Mouse (Mus musculus) thymus, postnatal 25 days (tissue): ENCODE measurements around the gene Cbx7.

Experiments used
- DNase-seq: peaks from one replicate; pipeline ENCODE4 v3.0.0; 2022

Cbx7 gene

GRCm38 (mm10) chr15:79970940-79971339 is at the start of gene Cbx7:
Gene Cbx7, minus strand, starts transcription at chr15:79971119.
- DNase-seq, result no peak

DNA sequence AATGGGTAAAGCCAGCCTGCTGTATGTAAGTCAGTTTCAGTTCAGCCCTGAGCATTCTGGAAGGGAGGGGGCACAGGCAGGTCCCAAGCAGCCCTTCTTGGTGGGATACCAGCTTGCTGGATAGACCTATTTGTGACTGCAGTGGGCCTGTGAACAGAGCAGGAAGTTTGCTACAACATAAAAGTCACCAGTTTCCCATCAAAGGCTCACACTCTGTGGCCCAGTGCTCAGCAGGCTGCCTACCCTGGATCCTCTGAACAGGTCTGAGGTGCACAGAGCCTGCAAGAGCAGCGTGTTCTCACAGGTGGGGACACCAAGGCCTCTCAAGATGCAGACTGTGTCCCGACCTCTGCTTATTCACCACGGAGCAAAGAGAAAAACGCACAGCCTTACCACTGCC is 49.6 kb upstream of the Cbx7 start:
- DNase-seq, result peak; percentile 54

GRCm38 (mm10) chr15:80019625-80020024 is 48.7 kb upstream of the Cbx7 start:
- no peak for DNase-seq

DNA sequence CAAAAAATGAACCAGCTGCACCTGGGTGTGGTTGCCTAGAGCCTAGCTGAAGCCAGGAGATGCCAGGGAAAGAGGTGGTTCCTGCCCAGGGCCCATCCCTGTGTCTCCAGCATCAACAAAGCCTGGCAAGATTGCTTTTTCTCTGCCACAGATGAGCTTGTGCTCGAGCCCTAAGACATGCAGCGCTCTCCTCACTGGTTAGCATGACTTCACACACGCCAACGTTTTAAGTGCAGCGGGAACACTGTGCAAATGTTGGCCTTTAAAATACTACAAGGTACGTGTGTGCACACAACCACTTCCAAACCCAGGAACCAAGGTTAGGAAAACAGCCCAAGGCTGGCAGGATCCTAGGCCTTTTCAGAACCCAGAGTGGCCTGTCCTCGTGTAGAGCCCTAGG is 48.3 kb upstream of the Cbx7 start:
- DNase-seq, result no peak

DNA sequence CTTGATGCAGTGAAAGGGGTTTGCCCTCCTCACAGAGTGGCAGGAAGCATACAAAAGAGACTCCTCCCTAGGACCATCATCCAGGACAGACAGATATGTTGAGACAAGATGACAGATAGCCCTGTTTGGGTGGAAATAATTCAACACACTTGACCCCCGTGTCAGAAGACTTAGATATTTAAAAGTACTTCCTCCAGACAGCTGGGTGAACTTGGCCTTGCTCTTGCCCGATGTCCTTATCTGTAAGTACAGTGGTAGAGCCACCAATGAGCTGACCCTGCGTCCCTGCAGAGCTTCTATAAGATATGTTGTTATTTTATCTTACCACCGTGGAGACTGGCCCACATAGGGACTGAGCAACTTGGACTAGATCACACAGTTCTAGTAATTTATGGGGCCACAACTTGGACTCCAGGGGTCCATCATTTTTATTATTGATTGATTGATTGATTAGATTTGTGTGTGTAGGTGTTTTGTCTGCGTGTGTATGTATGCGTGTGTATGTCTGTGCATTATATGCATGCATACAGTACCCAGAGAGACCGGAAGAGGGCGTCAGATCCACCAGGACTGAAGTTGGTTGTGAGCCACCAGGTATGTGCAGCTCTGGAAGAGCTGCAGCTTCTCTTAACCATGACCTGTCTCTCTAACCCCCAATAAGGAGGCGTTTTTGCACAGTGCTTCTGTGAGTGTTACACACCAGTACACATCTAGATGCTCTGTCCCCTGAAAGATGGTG is 45.8 kb upstream of the Cbx7 start:
- no peak for DNase-seq

DNA sequence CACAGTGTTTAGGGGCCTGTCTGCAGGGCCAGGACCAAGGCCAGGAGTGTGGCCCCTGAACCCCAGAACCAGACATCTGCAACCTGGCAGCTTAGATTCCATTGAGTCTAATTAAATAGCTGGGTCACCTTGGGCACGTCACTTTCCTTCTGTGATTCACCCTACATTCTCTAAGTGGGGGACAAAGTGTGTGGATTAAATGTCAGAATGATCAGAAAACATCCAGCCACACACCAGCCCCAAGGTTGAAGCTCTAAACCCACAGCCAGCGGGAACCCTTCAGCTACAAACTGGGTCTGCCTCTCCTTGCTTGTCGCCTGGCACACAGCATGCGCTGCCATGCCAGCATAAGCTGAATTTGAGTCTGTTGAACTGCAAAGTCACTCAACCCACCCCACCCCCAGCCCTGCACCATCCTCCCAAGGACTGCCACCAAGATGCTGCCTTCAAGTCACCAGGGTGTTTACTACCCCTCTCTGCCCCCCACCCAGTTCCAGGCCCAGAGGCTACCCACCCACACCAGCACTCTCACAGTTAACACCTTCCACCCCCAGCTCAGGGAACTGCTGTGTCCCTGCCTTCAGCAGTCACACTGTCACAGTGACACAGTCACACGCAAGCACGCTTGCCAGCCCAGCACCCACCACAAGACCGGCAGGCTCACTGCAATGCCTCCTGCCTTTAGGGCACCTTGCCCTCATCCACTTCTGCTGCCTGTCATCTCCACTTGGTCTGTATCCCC is 44.5 kb upstream of the Cbx7 start:
- no peak for DNase-seq

DNA sequence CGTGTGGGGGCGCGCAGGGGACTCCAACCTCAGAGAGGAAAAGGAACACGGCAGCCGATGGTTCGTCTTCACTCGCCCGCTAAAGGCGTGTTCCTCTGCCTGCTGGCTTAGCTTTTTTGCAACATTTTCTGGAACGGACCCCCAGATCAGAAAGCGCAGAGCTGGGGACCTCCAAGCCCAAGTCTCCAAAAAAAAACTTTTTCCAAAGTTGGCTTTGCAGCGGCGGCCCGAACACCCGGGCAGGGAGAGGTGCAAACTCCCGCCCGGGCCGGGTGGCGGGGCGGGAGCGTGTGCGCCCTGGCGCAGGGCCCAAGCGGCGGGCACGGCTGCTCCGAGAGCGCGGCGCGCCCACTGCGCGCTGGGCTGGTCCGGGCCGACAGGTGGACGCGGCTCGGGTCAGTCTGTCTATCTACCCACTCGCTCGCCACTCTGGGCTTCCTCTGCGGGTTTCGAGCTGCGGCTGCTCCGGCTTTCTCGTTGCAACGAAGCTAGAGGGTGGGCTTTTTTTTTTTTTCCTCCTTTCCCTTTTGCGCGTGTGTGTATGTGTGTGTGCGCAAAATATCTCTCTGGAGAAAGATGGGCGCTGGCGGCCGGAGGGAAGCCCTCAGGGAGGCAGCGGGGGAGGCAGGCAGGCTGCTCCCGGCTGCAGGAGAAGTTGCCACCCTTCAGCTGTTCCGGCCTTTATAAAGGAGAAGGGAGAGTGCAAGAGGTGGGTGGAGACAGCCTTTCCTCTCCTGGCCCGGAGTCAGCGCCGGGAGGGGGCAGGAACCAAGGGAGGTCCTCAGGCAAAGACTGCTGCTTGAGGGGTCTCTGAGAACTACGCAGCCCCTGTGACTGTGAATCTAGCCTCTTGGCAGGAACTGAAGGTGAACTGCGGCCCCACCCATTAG is 43.6 kb upstream of the Cbx7 start, which contains the start of gene Pdgfb:
TSS of gene Pdgfb (minus strand) at position 657 of the 890 bp plus-strand sequence.
- DNase-seq, result peak; percentile 57

DNA sequence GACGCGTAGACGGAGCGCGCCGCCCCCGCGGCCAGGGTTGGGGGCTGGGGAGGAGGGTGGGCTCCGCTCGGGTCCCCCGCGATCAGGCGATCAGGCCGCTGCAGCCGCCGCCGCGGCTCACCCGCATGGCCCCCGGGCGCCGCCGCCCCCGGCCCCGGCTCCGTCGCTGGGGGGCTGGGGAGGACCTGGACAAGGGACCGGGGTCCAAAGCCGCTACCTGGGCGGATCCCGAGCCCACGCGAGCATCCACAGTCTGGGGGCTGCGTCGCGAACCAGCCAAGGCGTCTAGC is 43.1 kb upstream of the Cbx7 start:
- DNase-seq, result no peak

DNA sequence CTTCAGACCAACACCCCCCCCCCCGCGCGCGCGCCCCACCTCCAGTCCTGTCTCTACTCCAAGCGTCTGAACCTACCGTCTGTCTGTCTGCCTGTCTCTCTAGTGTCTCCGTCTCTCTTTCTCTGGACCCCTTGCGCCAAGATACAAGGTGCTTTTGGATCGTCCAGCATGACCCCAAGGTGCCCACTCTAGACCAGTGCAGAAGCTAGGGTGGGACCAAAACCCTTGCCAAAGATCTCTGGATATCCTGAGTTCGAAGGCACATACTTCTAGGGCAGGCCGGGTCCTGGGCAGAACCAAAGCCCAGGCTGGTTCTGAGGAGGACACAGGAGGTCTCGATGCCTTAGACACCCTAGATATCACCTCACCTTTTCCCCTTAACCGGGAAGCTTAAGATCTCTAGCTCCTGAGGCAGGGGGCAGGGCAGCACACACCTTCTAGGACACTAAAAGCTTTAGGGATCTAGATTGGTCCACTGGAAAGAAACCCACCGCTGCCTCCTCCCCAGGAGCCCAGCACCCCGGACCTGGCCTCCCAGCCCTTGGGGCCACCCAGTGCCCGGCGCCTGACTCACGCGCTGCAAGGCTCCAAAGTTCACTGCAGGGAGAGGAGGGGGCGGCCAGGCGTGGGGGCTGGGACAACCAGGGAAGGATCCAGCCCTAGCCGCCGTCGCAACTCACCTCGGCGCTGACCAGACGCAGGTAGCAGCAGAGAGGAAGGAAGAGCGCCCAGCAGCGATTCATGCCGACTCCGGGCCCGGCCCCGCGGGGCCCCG is 42.5 kb upstream of the Cbx7 start:
- no peak for DNase-seq

DNA sequence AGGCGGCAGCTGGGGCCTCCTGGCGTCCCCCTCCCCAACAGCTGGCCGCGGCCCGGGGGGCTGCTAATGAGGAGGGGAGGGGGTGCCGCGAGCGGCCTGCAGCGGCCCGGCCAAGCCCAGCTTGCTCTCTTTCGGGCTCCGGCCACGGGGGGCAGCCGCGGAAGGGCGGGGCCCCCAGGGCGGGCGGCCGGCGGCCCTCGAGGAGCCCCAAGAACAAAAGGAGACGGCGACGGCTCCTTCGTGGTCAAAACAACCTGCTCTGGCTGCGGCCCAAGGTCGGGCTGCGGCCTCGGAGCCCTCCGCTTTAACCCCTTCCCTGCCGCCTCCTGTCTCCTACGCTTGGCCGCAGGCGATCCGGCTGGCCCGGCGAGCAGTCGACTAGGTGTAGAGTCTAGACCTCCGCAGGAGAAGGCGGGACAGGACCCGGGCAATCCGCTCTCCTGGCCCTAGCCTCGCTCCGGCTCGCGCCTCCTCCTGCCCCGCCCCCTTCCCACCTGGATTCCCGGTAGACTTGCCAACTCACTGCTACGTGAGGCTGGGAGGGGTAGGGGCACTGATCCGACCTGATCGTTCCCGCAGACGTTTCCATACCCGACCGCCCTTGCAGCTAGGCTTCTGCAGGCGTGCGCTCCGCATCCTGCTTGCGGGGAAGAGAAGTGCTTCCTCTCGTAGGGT is 41.7 kb upstream of the Cbx7 start:
- peak; percentile 31 for DNase-seq

- peak; percentile 52 for DNase-seq
These were observed 41.0 kb upstream of the Cbx7 start for GRCm38 (mm10) chr15:80011778-80012526.

GRCm38 (mm10) chr15:80011194-80011593 is 40.3 kb upstream of the Cbx7 start:
- DNase-seq, result no peak

DNA sequence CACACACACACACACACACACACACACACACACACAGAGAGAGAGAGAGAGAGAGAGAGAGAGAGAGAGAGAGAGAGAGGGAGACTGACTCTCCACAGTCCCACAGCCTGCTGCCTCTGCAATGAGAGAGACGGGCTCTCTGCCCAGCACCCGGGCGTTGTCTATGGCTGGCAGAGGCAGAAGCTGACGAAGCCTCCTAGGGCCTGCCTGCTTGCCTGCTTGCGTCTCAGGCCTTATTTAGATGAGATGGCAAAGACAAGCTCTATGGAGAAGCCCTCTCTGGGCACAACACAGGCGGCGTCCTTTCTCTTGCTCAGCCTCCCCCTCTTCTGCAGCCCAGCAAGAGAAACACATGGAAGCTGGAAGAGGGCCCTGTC is 39.3 kb upstream of the Cbx7 start:
- DNase-seq, result no peak

DNA sequence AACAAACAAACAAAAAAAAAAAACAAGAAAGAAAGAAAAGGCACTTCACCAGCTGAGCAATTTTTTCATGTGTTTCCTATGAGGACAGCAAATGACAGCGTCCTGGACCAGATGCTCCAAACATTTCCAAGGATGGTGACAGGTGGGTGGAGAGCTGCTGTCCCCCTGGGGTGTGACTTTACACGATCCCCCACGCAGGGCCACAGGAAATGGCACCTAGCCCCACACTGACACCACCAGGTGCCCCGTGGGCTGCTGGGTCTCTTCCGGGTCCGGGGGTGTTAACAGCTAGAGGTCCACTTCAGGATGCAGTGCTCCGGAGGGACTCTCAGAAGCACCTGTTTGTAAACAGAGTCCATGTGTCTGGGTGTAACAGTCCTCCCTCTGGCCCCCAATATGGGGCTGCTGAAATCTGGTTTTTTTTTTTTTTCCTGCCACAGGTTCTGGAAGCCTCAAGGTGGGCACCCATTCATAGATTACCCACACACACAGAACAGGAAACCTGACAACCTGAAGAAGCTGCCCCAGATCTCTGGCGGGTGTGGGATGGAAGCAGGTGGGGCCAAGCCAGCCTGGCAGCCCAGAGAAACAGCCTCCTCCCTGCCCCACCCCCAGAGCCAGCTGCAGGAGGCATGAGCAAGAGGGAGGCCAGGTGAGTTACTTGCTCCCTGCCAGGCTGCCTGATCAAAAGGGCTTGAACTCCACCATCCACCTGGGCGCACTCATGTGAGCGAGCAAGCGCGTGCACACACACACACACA is 38.7 kb upstream of the Cbx7 start:
- DNase-seq, result peak; percentile 84

DNA sequence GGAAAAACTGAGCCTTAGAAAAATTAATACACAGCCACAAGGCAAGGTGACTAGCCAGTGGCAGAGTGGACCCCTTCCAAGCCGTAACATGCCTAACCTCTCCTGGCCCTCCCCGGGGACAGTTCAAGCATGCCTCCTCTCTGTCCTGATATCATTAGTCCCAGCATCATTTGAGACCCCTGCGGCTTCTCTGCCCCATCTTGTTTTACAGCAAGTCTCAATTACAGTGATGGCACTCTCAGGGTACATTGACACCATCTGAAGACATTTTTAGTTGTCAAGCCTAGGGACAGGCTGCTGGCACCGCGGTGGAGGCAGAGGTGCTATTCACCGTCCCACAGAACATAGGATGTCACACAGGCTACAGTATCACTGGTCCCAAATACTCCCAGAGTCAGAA is 37.5 kb upstream of the Cbx7 start:
- DNase-seq, result no peak

- DNase-seq, result no peak
These were observed 35.2 kb upstream of the Cbx7 start for GRCm38 (mm10) chr15:80006156-80006555.

- no peak for DNase-seq
These were observed 34.5 kb upstream of the Cbx7 start for GRCm38 (mm10) chr15:80005436-80005835.

DNA sequence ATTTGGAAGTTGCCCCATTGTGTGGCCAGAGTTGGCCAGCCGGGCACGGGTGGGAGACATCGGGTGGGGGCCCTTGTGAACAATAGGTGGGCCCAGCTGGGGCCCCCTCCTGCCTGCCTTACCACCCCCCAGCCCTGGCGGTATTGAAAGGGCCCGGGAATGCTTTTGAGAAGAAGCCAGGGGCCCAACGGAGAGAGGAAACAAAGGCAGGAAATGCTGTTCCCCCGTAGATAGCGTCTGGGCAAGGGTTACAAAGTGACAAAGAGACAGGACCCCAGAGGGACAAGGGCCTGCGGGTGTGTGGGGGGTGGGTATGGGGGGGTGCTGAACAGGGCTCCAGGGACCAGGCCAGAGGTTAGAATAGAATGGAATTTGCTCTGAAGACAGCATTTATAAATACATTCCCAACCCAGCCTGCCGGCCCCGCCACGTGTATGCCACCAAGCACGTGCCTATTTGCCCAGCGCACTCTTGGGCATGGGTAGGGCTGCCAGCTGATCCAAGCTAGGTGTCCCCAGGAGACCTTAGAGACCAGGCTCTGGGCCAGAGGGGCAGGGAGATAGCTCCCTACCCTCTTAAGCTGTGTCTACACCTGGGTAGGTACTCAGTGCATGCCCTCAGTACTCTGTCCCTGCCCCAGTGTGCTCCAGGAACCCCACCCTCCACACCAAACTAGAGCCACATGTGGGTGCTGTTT is 33.9 kb upstream of the Cbx7 start:
- DNase-seq, result peak; percentile 29

- DNase-seq, result no peak
These were observed 32.7 kb upstream of the Cbx7 start for GRCm38 (mm10) chr15:80003581-80003980.

DNA sequence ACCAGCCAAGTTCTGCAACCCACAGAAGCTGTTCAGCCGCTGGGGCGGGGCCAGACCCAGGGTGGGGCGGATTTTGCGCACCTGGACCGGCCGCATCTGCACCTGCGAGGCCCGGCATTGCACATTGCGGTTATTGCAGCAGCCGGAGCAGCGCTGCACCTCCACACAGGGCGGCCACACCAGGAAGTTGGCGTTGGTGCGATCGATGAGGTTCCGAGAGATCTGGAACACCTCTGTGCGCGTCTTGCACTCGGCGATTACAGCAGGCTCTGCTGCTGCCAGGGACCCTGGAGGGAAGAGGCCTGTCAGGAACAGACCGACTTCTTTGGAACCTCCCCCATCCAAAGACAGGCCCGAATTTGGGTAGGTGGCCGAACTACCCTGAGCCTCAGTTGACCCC is 30.7 kb upstream of the Cbx7 start:
- no peak for DNase-seq
